25 mouse cellular contexts compared by ENCODE assay signal in the genomic region with DNA sequence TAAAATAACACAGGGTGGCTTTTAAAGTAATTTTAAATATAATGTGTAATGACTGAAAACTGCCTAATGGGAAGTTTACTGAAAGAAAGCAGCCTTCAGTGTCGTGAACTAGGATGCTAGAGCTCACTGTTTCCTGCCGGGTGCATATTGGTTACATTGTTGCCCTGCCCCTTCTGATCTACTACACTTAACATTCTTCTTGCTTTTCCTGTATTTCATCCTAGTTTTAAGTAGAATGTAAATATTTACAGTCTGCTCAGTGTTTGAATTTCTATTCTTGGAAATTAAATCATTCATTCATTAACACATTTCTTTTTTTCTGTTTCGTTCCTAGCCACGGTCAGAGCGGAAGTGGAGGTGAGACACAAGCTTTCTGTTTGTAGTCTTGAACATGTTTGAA.
"Had no signal": no experiment of that assay in that cellular context is flagged by ENCODE, and none has a peak within 500 bp of the region (broad histone marks: within the 10 kb centered on the region; RNA-seq: fewer than 3 reads in every experiment).

No protein-coding gene starts in this region.

- H3K9ac ChIP-seq: forebrain, postnatal 0 days; heart, embryonic 12.5 days; hindbrain, embryonic 12.5 days; hindbrain, embryonic 14.5 days; intestine, embryonic 15.5 days; limb, embryonic 12.5 days had no signal

- H3K4me2 ChIP-seq: heart, embryonic 12.5 days; hindbrain, embryonic 12.5 days; hindbrain, embryonic 14.5 days; intestine, embryonic 15.5 days; limb, embryonic 12.5 days had no signal

- H3K4me1 ChIP-seq: heart, embryonic 10.5 days; heart, embryonic 12.5 days; hindbrain, embryonic 10.5 days; hindbrain, embryonic 12.5 days; intestine, embryonic 15.5 days; limb, embryonic 10.5 days; limb, embryonic 12.5 days had no signal

- H3K27ac ChIP-seq: gastrocnemius, adult 2 months; heart, embryonic 10.5 days; hindbrain, embryonic 10.5 days; hindbrain, embryonic 12.5 days; hindbrain, embryonic 14.5 days; intestine, embryonic 15.5 days; layer of hippocampus, adult 2 months; left cerebral cortex, adult 2 months; limb, embryonic 10.5 days; limb, embryonic 12.5 days had no signal

- ATAC-seq: forebrain, postnatal 0 days; hindbrain, embryonic 16.5 days; inflammation-experienced regulatory T-cells, adult 6 months; intestine, embryonic 15.5 days; intestine, postnatal 0 days had no signal

- DNase-seq: forebrain, postnatal 0 days; gastrocnemius, adult 2 months; gastrocnemius, postnatal 10 days; gastrocnemius, postnatal 25 days; heart, adult 18-20 months; heart, postnatal 10 days; heart, postnatal 4 days; kidney, adult 18-20 months; kidney, adult 8-10 months; kidney, postnatal 10 days; kidney, postnatal 25 days; kidney, postnatal 4 days had no signal

- H3K36me3 ChIP-seq: heart, embryonic 10.5 days; heart, embryonic 12.5 days; hindbrain, embryonic 10.5 days; hindbrain, embryonic 12.5 days; intestine, embryonic 15.5 days; limb, embryonic 10.5 days; limb, embryonic 12.5 days had no signal

- H3K9me3 ChIP-seq: heart, embryonic 10.5 days; heart, embryonic 12.5 days; hindbrain, embryonic 10.5 days; hindbrain, embryonic 12.5 days; intestine, embryonic 15.5 days; limb, embryonic 10.5 days; limb, embryonic 12.5 days had no signal

- H3K4me3 ChIP-seq: gastrocnemius, adult 2 months; heart, embryonic 10.5 days; heart, embryonic 12.5 days; hindbrain, embryonic 10.5 days; hindbrain, embryonic 12.5 days; intestine, embryonic 15.5 days; layer of hippocampus, adult 2 months; left cerebral cortex, adult 2 months; limb, embryonic 10.5 days; limb, embryonic 12.5 days had no signal

- H3K27me3 ChIP-seq: heart, embryonic 12.5 days; hindbrain, embryonic 12.5 days; intestine, embryonic 15.5 days; limb, embryonic 12.5 days had no signal
